Mouse (Mus musculus) heart, adult 2 months (tissue): ENCODE data around the gene Gabrg2.

ENCODE experiments used
- CTCF ChIP-seq: fragments of 200-600 bp; IDR thresholded peaks from 2 replicates; pipeline ENCODE4 v1.8.1; 2022; ENCODE audit warnings: antibody characterized with exemption, mild to moderate bottlenecking, moderate library complexity
- EP300 ChIP-seq: fragments of 200-500 bp; IDR thresholded peaks from 2 replicates; pipeline ENCODE4 v1.6.1; 2011; ENCODE audit warnings: low read depth, low read length, control low read depth; ENCODE audit not compliant: insufficient read depth
- POLR2A ChIP-seq: fragments of 200-500 bp; IDR thresholded peaks from 2 replicates; pipeline ENCODE4 v1.6.1; 2011; ENCODE audit warnings: mild to moderate bottlenecking, low read depth, low read length, control low read depth; ENCODE audit not compliant: insufficient read depth

GRCm38 (mm10) chr11:41945471-41945870, 55.2 kb downstream of the Gabrg2 start:
- TF ChIP-seq POLR2A: no peak
- TF ChIP-seq CTCF: no peak
- TF ChIP-seq EP300: no peak
